ENCODE assay signal across 32 mouse cellular contexts in the genomic region with DNA sequence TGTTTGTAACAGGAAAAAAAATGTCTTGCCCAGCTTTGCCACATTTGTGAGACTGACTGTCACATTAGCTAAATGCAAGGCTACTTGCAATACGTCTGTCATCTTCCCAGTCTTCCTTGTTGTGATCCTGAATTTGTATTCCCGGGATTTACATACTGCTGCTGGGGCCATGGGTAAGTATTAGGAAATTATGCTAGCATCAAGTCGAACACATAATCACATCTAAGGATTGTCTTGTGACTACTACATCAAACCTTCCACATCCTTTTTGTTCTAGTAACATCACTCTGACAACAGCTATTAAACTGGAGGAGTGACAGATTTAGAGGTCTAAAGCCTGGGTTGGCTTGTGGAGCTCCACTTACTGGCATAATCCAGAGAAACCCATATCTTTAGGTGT.
"Had no signal": no experiment of that assay in that cellular context is flagged by ENCODE, and none has a peak within 500 bp of the region (broad histone marks: within the 10 kb centered on the region; RNA-seq: fewer than 3 reads in every experiment).

No protein-coding gene starts in this region.

- H3K4me1 ChIP-seq: limb, embryonic 10.5 days; limb, embryonic 12.5 days; limb, embryonic 13.5 days; limb, embryonic 15.5 days; liver, embryonic 12.5 days; liver, embryonic 13.5 days; liver, embryonic 15.5 days; lung, embryonic 15.5 days; megakaryocyte, embryonic 14.5 days; midbrain, embryonic 10.5 days; midbrain, embryonic 12.5 days; midbrain, embryonic 13.5 days; midbrain, embryonic 15.5 days; neural tube, embryonic 12.5 days had no signal

- DNase-seq: left cerebral cortex, postnatal 4 days; liver; liver, embryonic 13.5 days; liver, postnatal 0 days; lung, adult 18-20 months; lung, adult 2 months; lung, embryonic 14.5 days; lung, postnatal 10 days; lung, postnatal 14 days; lung, postnatal 36 days; lung, postnatal 4 days; midbrain, embryonic 14.5 days had no signal

- H3K27ac ChIP-seq: limb, embryonic 10.5 days; limb, embryonic 12.5 days; limb, embryonic 13.5 days; limb, embryonic 15.5 days; liver, embryonic 12.5 days; liver, embryonic 13.5 days; liver, embryonic 14.5 days; liver, embryonic 15.5 days; lung, embryonic 15.5 days; macrophage; midbrain, embryonic 10.5 days; midbrain, embryonic 12.5 days; midbrain, embryonic 13.5 days; midbrain, embryonic 15.5 days; neural tube, embryonic 12.5 days had no signal

- ATAC-seq: liver, embryonic 12.5 days; liver, postnatal 0 days; lung, postnatal 0 days; midbrain, embryonic 13.5 days; midbrain, embryonic 15.5 days; midbrain, embryonic 16.5 days had no signal

- H3K36me3 ChIP-seq: limb, embryonic 10.5 days; limb, embryonic 12.5 days; limb, embryonic 13.5 days; limb, embryonic 15.5 days; liver, embryonic 12.5 days; liver, embryonic 13.5 days; liver, embryonic 15.5 days; lung, embryonic 15.5 days; midbrain, embryonic 10.5 days; midbrain, embryonic 12.5 days; midbrain, embryonic 13.5 days; midbrain, embryonic 15.5 days; neural tube, embryonic 12.5 days had no signal

- H3K4me2 ChIP-seq: limb, embryonic 12.5 days; limb, embryonic 13.5 days; limb, embryonic 15.5 days; liver, embryonic 11.5 days; liver, embryonic 12.5 days; liver, embryonic 13.5 days; liver, embryonic 15.5 days; lung, embryonic 14.5 days; lung, embryonic 15.5 days; midbrain, embryonic 11.5 days; midbrain, embryonic 12.5 days; midbrain, embryonic 13.5 days; midbrain, embryonic 15.5 days; neural tube, embryonic 12.5 days had no signal

- H3K27me3 ChIP-seq: limb, embryonic 12.5 days; limb, embryonic 13.5 days; limb, embryonic 15.5 days; liver, embryonic 12.5 days; liver, embryonic 13.5 days; liver, embryonic 15.5 days; lung, embryonic 15.5 days; megakaryocyte, embryonic 14.5 days; midbrain, embryonic 12.5 days; midbrain, embryonic 13.5 days; midbrain, embryonic 15.5 days; neural tube, embryonic 12.5 days had no signal

- H3K9ac ChIP-seq: limb, embryonic 12.5 days; limb, embryonic 13.5 days; limb, embryonic 15.5 days; liver, embryonic 12.5 days; liver, embryonic 13.5 days; liver, embryonic 14.5 days; liver, embryonic 15.5 days; liver, postnatal 0 days; lung, embryonic 14.5 days; lung, embryonic 15.5 days; midbrain, embryonic 12.5 days; midbrain, embryonic 13.5 days; midbrain, embryonic 15.5 days; neural tube, embryonic 12.5 days had no signal

- H3K9me3 ChIP-seq: limb, embryonic 10.5 days; limb, embryonic 12.5 days; limb, embryonic 13.5 days; limb, embryonic 15.5 days; liver, embryonic 12.5 days; liver, embryonic 13.5 days; liver, embryonic 15.5 days; lung, embryonic 15.5 days; megakaryocyte, embryonic 14.5 days; midbrain, embryonic 10.5 days; midbrain, embryonic 12.5 days; midbrain, embryonic 13.5 days; midbrain, embryonic 15.5 days; neural tube, embryonic 12.5 days had no signal

- H3K4me3 ChIP-seq: limb, embryonic 10.5 days; limb, embryonic 12.5 days; limb, embryonic 13.5 days; limb, embryonic 15.5 days; liver, embryonic 12.5 days; liver, embryonic 13.5 days; liver, embryonic 15.5 days; lung, embryonic 15.5 days; megakaryocyte, embryonic 14.5 days; midbrain, embryonic 10.5 days; midbrain, embryonic 12.5 days; midbrain, embryonic 13.5 days; midbrain, embryonic 15.5 days; myocyte; neural tube, embryonic 12.5 days had no signal
